Mouse (Mus musculus) inflammation-experienced regulatory T-cells, adult 6 months (primary cell): ENCODE data around the gene H2al1a. TPM values are rescaled to one million over a fixed set of nuclear protein-coding genes. Genes with fewer than 3 reads are reported as not detected.
"Not testable (repeated sequence)": the region's sequence is repeated elsewhere in the genome, so short reads cannot be mapped to it uniquely, and the experiment has no call there.

Source experiments
- ATAC-seq: one replicate; pipeline ENCODE4 v1.8.0; 2017
- polyA plus RNA-seq, 3 experiments: library from polyadenylated mRNA; unstranded; fragments of 100-300 nt; shearing (Covaris generic); gene quantifications; one replicate each; pipeline ENCODE4 v1.2.1; 2017

Gene H2al1a
- polyA plus RNA-seq = not detected

- ATAC-seq = not testable (repeated sequence)
Observed at GRCm38 (mm10) chrX:11298957-11299356, at the start of gene H2al1a. Gene H2al1a, plus strand, starts transcription at chrX:11299257.

- ATAC-seq = no peak
Observed at GRCm38 (mm10) chrX:11250155-11250554, 48.9 kb upstream of the H2al1a start.

GRCm38 (mm10) chrX:11254062-11254461 is 45.0 kb upstream of the H2al1a start:
- peak; percentile 66 for ATAC-seq

GRCm38 (mm10) chrX:11254521-11255207 is 44.4 kb upstream of the H2al1a start:
- peak; percentile 78 for ATAC-seq

GRCm38 (mm10) chrX:11255564-11256360 is 43.3 kb upstream of the H2al1a start:
- ATAC-seq = no peak

- no peak for ATAC-seq
Observed at GRCm38 (mm10) chrX:11264918-11265317, 34.1 kb upstream of the H2al1a start.

GRCm38 (mm10) chrX:11267791-11268190 is 31.3 kb upstream of the H2al1a start:
- ATAC-seq = no peak

GRCm38 (mm10) chrX:11269074-11269473 is 30.0 kb upstream of the H2al1a start:
- ATAC-seq = no peak

- no peak for ATAC-seq
Observed at GRCm38 (mm10) chrX:11273190-11273589, 25.9 kb upstream of the H2al1a start.

GRCm38 (mm10) chrX:11277083-11277482 is 22.0 kb upstream of the H2al1a start:
- ATAC-seq = no peak

GRCm38 (mm10) chrX:11280741-11281140 is 18.3 kb upstream of the H2al1a start:
- ATAC-seq = no peak

- ATAC-seq = no peak
Observed at GRCm38 (mm10) chrX:11288306-11288882, 10.7 kb upstream of the H2al1a start.

- ATAC-seq = no peak
Observed at GRCm38 (mm10) chrX:11289244-11289643, 9.8 kb upstream of the H2al1a start.

- ATAC-seq = not testable (repeated sequence)
Observed at GRCm38 (mm10) chrX:11302132-11302531, 3.1 kb downstream of the H2al1a start, which contains the start of gene H2al1b. Gene H2al1b, plus strand, starts transcription at chrX:11302432.

GRCm38 (mm10) chrX:11305355-11305754 is 6.3 kb downstream of the H2al1a start, which contains the start of gene H2al1c:
Gene H2al1c, plus strand, starts transcription at chrX:11305655.
- ATAC-seq = not testable (repeated sequence)

GRCm38 (mm10) chrX:11308524-11308923 is 9.5 kb downstream of the H2al1a start, which contains the start of gene H2al1d:
Gene H2al1d, plus strand, starts transcription at chrX:11308824.
- not testable (repeated sequence) for ATAC-seq

- not testable (repeated sequence) for ATAC-seq
Observed at GRCm38 (mm10) chrX:11311634-11312033, 12.6 kb downstream of the H2al1a start, which contains the start of gene H2al1e. Gene H2al1e, plus strand, starts transcription at chrX:11311934.

- ATAC-seq = not testable (repeated sequence)
Observed at GRCm38 (mm10) chrX:11314858-11315257, 15.8 kb downstream of the H2al1a start, which contains the start of gene H2al1f. Gene H2al1f, plus strand, starts transcription at chrX:11315158.

GRCm38 (mm10) chrX:11317956-11318355 is 18.9 kb downstream of the H2al1a start, which contains the start of gene H2al1g:
Gene H2al1g, plus strand, starts transcription at chrX:11318256.
- not testable (repeated sequence) for ATAC-seq

- ATAC-seq = not testable (repeated sequence)
Observed at GRCm38 (mm10) chrX:11321192-11321591, 22.1 kb downstream of the H2al1a start, which contains the start of gene H2al1h. Gene H2al1h, plus strand, starts transcription at chrX:11321492.

- not testable (repeated sequence) for ATAC-seq
Observed at GRCm38 (mm10) chrX:11324359-11324758, 25.3 kb downstream of the H2al1a start, which contains the start of gene H2al1i. Gene H2al1i, plus strand, starts transcription at chrX:11324659.

- not testable (repeated sequence) for ATAC-seq
Observed at GRCm38 (mm10) chrX:11327522-11327921, 28.5 kb downstream of the H2al1a start, which contains the start of gene H2al1j. Gene H2al1j, plus strand, starts transcription at chrX:11327822.
